Mouse (Mus musculus) R1 (cell line): ENCODE measurements at regions not wholly inside any gene's neighbourhood (a gene's known extent, or its start where the extent isn't known, plus 50 kb on each side); places are given as distances from the start of the nearest gene placed in this dataset.

Experiments used
- DNase-seq: peaks from one replicate; pipeline ENCODE4 v3.0.0-alpha.2; 2018; ENCODE audit warnings: low read depth, low spot score

DNA sequence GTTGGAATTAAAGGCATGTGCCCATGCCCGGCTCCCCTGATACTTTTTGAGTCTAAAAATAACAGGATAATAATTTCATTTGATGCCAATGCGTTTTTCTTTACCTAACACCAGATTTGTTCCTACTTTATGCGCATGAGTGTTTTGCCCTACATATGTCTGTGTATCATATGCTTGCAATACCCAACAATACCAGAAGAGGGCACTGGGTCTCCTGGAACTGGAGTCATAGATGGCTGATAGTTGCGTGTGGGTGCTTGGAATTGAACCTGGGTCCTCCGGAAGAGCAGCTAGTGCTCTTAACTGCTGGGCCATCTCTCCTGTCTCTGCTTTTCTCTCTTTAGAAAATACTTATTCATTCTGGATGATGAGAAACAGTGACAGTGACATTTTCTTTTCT, 67.3 kb upstream of the Rgs6 start:
- peak; percentile 64 for DNase-seq

DNA sequence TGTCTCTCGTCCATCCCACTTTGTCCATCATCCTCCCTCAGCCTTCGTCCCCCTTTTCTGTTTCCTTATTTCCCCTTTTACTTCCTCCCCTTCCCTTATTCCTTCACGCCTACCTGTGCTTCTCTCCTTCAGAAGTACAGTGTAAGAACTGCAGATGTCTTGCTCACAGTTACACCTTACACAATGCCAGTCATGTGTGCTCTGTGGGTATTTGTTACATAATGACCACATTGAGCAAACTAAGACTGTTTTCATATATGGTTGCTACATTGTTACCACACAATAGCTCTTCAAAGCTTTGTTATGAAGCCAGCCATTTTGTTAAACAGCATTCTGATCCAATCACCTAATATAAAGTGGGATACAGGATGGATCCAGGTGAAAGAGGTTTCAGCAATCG, 63.1 kb upstream of the Rgs6 start:
- DNase-seq: no peak
